Mouse (Mus musculus): ENCODE results near the gene Rab4a.

- TF ChIP-seq CTCF (IDR thresholded peaks at IDR 0.05; ENCODE audit: low read depth, low read length) (no peak), GATA1 (IDR thresholded peaks at IDR 0.05; ENCODE audit: borderline replicate concordance, low read length) (no peak), GATA2 (IDR thresholded peaks at IDR 0.05; ENCODE audit: borderline replicate concordance, low read depth, low read length) (no peak), TAL1 (conservative IDR thresholded peaks at IDR 0.05; ENCODE audit: low read depth, low read length) (no peak)
These were observed 19.1 kb upstream of the Rab4a start for GRCm38 (mm10) chr8:123786644-123787043.

Measured in G1E (cell line).